Mouse (Mus musculus): ENCODE results near the gene Zdhhc6. TPM values are rescaled to one million over a fixed set of nuclear protein-coding genes. Genes with fewer than 3 reads are reported as not detected.

Gene Zdhhc6
- polyA plus RNA-seq, 1 experiment = 65.9 TPM

DNA sequence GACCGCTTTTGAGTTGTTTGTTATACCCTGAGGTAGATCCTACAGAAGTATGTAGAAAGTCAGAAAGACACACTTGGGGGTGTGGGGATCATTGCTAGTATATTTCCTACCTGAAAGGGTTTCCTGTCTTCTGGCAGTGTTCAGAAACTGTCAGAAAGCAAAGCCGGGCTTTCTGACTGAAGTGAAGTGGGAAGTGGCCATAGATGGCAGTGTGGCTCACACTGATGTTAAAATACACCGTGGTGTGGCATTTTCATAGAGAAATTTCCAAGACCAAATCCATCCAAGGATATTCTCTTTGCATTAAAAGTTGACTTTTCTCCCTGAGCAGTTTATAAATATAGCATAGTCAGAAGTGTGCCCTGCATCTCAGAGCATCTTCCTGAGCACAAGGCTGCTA lies 25.5 kb upstream of the Zdhhc6 start:
- Histone ChIP-seq H3K27ac (ENCODE audit: insufficient read depth, low read length) (no peak overlapping the region), H3K4me1 (ENCODE audit: control insufficient read depth, insufficient read depth, low read length) (no peaks in the 10 kb centered on the region), H3K9ac (ENCODE audit: low read depth, poor library complexity, severe bottlenecking) (no peak overlapping the region), H3K27me3 (ENCODE audit: control insufficient read depth, insufficient read depth, low read length, poor library complexity, severe bottlenecking) (no peaks in the 10 kb centered on the region), H3K4me3 (ENCODE audit: low read depth, low read length) (no peak overlapping the region), H3K36me3 (ENCODE audit: control insufficient read depth, insufficient read depth, low read length, poor library complexity, severe bottlenecking) (no peaks in the 10 kb centered on the region), H3K9me3 (replicated peaks; ENCODE audit: control insufficient read depth, insufficient read depth, low read length, poor library complexity, severe bottlenecking) (no peaks in the 10 kb centered on the region)
- TF ChIP-seq EP300 (IDR thresholded peaks at IDR 0.05; ENCODE audit: insufficient read depth, low read depth, low read length) = no peak
- TF ChIP-seq CTCF (IDR thresholded peaks at IDR 0.05; ENCODE audit: low read depth, low read length) = no peak
- no peak for TF ChIP-seq POLR2A (IDR thresholded peaks at IDR 0.05; ENCODE audit: insufficient read depth, low read length)

GRCm38 (mm10) chr19:55340521-55340920 lies 24.7 kb upstream of the Zdhhc6 start:
- H3K4me3 ChIP-seq (ENCODE audit: low read depth, low read length) = no peak overlapping the region
- TF ChIP-seq EP300 (IDR thresholded peaks at IDR 0.05; ENCODE audit: insufficient read depth, low read depth, low read length) (no peak), POLR2A (IDR thresholded peaks at IDR 0.05; ENCODE audit: insufficient read depth, low read length) (no peak), CTCF (IDR thresholded peaks at IDR 0.05; ENCODE audit: low read depth, low read length) (no peak)
- H3K9me3 ChIP-seq (replicated peaks; ENCODE audit: control insufficient read depth, insufficient read depth, low read length, poor library complexity, severe bottlenecking) = no peaks in the 10 kb centered on the region
- no peaks in the 10 kb centered on the region for H3K27me3 ChIP-seq (ENCODE audit: control insufficient read depth, insufficient read depth, low read length, poor library complexity, severe bottlenecking)
- no peaks in the 10 kb centered on the region for H3K4me1 ChIP-seq (ENCODE audit: control insufficient read depth, insufficient read depth, low read length)
- no peak overlapping the region for H3K9ac ChIP-seq (ENCODE audit: low read depth, poor library complexity, severe bottlenecking)
- no peaks in the 10 kb centered on the region for H3K36me3 ChIP-seq (ENCODE audit: control insufficient read depth, insufficient read depth, low read length, poor library complexity, severe bottlenecking)
- H3K27ac ChIP-seq (ENCODE audit: insufficient read depth, low read length) = no peak overlapping the region

- no peak overlapping the region for H3K27ac ChIP-seq (ENCODE audit: insufficient read depth, low read length)
- no peaks in the 10 kb centered on the region for H3K27me3 ChIP-seq (ENCODE audit: control insufficient read depth, insufficient read depth, low read length, poor library complexity, severe bottlenecking)
- no peak overlapping the region for H3K9ac ChIP-seq (ENCODE audit: low read depth, poor library complexity, severe bottlenecking)
- no peaks in the 10 kb centered on the region for H3K36me3 ChIP-seq (ENCODE audit: control insufficient read depth, insufficient read depth, low read length, poor library complexity, severe bottlenecking)
- no peaks in the 10 kb centered on the region for H3K4me1 ChIP-seq (ENCODE audit: control insufficient read depth, insufficient read depth, low read length)
- H3K4me3 ChIP-seq (ENCODE audit: low read depth, low read length) = no peak overlapping the region
- no peak for TF ChIP-seq EP300 (IDR thresholded peaks at IDR 0.05; ENCODE audit: insufficient read depth, low read depth, low read length)
- TF ChIP-seq CTCF (IDR thresholded peaks at IDR 0.05; ENCODE audit: low read depth, low read length) = no peak
- no peak for TF ChIP-seq POLR2A (IDR thresholded peaks at IDR 0.05; ENCODE audit: insufficient read depth, low read length)
- H3K9me3 ChIP-seq (replicated peaks; ENCODE audit: control insufficient read depth, insufficient read depth, low read length, poor library complexity, severe bottlenecking) = no peaks in the 10 kb centered on the region
These were observed 21.8 kb upstream of the Zdhhc6 start for GRCm38 (mm10) chr19:55337664-55338063.

GRCm38 (mm10) chr19:55337066-55337465 lies 21.2 kb upstream of the Zdhhc6 start:
- no peaks in the 10 kb centered on the region for H3K36me3 ChIP-seq (ENCODE audit: control insufficient read depth, insufficient read depth, low read length, poor library complexity, severe bottlenecking)
- H3K4me1 ChIP-seq (ENCODE audit: control insufficient read depth, insufficient read depth, low read length) = no peaks in the 10 kb centered on the region
- no peaks in the 10 kb centered on the region for H3K27me3 ChIP-seq (ENCODE audit: control insufficient read depth, insufficient read depth, low read length, poor library complexity, severe bottlenecking)
- no peak overlapping the region for H3K9ac ChIP-seq (ENCODE audit: low read depth, poor library complexity, severe bottlenecking)
- no peaks in the 10 kb centered on the region for H3K9me3 ChIP-seq (replicated peaks; ENCODE audit: control insufficient read depth, insufficient read depth, low read length, poor library complexity, severe bottlenecking)
- TF ChIP-seq CTCF (IDR thresholded peaks at IDR 0.05; ENCODE audit: low read depth, low read length) = no peak
- no peak for TF ChIP-seq EP300 (IDR thresholded peaks at IDR 0.05; ENCODE audit: insufficient read depth, low read depth, low read length)
- TF ChIP-seq POLR2A (IDR thresholded peaks at IDR 0.05; ENCODE audit: insufficient read depth, low read length) = no peak
- no peak overlapping the region for H3K4me3 ChIP-seq (ENCODE audit: low read depth, low read length)
- no peak overlapping the region for H3K27ac ChIP-seq (ENCODE audit: insufficient read depth, low read length)

GRCm38 (mm10) chr19:55336441-55336840 lies 20.6 kb upstream of the Zdhhc6 start:
- no peaks in the 10 kb centered on the region for H3K9me3 ChIP-seq (replicated peaks; ENCODE audit: control insufficient read depth, insufficient read depth, low read length, poor library complexity, severe bottlenecking)
- no peak for TF ChIP-seq POLR2A (IDR thresholded peaks at IDR 0.05; ENCODE audit: insufficient read depth, low read length)
- TF ChIP-seq EP300 (IDR thresholded peaks at IDR 0.05; ENCODE audit: insufficient read depth, low read depth, low read length) = no peak
- TF ChIP-seq CTCF (IDR thresholded peaks at IDR 0.05; ENCODE audit: low read depth, low read length) = no peak
- no peaks in the 10 kb centered on the region for H3K4me1 ChIP-seq (ENCODE audit: control insufficient read depth, insufficient read depth, low read length)
- H3K4me3 ChIP-seq (ENCODE audit: low read depth, low read length) = no peak overlapping the region
- H3K9ac ChIP-seq (ENCODE audit: low read depth, poor library complexity, severe bottlenecking) = no peak overlapping the region
- no peak overlapping the region for H3K27ac ChIP-seq (ENCODE audit: insufficient read depth, low read length)
- no peaks in the 10 kb centered on the region for H3K27me3 ChIP-seq (ENCODE audit: control insufficient read depth, insufficient read depth, low read length, poor library complexity, severe bottlenecking)
- H3K36me3 ChIP-seq (ENCODE audit: control insufficient read depth, insufficient read depth, low read length, poor library complexity, severe bottlenecking) = no peaks in the 10 kb centered on the region

DNA sequence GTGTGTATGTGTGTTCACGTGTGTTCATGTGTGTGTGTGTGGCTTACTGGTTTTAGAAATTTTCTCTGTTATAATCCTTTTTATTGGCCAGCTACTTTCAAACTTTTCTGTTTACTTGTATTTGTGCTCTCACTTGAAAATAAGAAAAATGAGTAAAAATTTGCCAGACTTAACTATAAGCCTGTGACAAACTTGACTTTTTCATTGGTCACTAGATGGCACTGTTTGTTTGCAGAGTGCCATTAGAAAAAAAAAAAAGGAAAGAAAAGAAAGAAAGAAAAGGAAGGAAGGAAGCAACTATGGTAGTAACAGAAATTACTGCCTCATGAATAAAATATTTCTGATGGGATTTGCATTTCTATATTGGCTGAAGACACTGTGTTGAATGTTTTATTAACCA lies 20.0 kb upstream of the Zdhhc6 start:
- TF ChIP-seq CTCF (IDR thresholded peaks at IDR 0.05; ENCODE audit: low read depth, low read length) (no peak), EP300 (IDR thresholded peaks at IDR 0.05; ENCODE audit: insufficient read depth, low read depth, low read length) (no peak), POLR2A (IDR thresholded peaks at IDR 0.05; ENCODE audit: insufficient read depth, low read length) (no peak)
- Histone ChIP-seq H3K4me3 (ENCODE audit: low read depth, low read length) (no peak overlapping the region), H3K36me3 (ENCODE audit: control insufficient read depth, insufficient read depth, low read length, poor library complexity, severe bottlenecking) (no peaks in the 10 kb centered on the region), H3K4me1 (ENCODE audit: control insufficient read depth, insufficient read depth, low read length) (no peaks in the 10 kb centered on the region), H3K27me3 (ENCODE audit: control insufficient read depth, insufficient read depth, low read length, poor library complexity, severe bottlenecking) (no peaks in the 10 kb centered on the region), H3K27ac (ENCODE audit: insufficient read depth, low read length) (no peak overlapping the region), H3K9ac (ENCODE audit: low read depth, poor library complexity, severe bottlenecking) (no peak overlapping the region), H3K9me3 (replicated peaks; ENCODE audit: control insufficient read depth, insufficient read depth, low read length, poor library complexity, severe bottlenecking) (no peaks in the 10 kb centered on the region)
